Mouse (Mus musculus): ENCODE measurements at regions not wholly inside any gene's neighbourhood (a gene's known extent, or its start where the extent isn't known, plus 50 kb on each side); places are given as distances from the start of the nearest gene placed in this dataset.

GRCm38 (mm10) chr1:138011581-138011980 is 163.9 kb downstream of the Ptprc start:
- DNase-seq (ENCODE audit: low spot score) = no peak

- DNase-seq (ENCODE audit: low spot score) = no peak
Measured at GRCm38 (mm10) chr1:138010910-138011477, 164.5 kb downstream of the Ptprc start.

GRCm38 (mm10) chr1:138006811-138007210 is 168.7 kb downstream of the Ptprc start:
- DNase-seq (ENCODE audit: low spot score) = no peak

- DNase-seq (ENCODE audit: low spot score) = no peak
Measured at GRCm38 (mm10) chr1:138004319-138004718, 171.2 kb downstream of the Ptprc start.

- no peak for DNase-seq (ENCODE audit: low spot score)
Measured at GRCm38 (mm10) chr1:137999268-137999900, 176.1 kb downstream of the Ptprc start.

- no peak for DNase-seq (ENCODE audit: low spot score)
Measured at GRCm38 (mm10) chr1:137996041-137996440, 179.5 kb downstream of the Ptprc start.

- no peak for DNase-seq (ENCODE audit: low spot score)
Measured at GRCm38 (mm10) chr1:137991936-137992335, 183.6 kb downstream of the Ptprc start.

- DNase-seq (ENCODE audit: low spot score) = no peak
Measured at GRCm38 (mm10) chr1:137991412-137991811, 184.1 kb downstream of the Ptprc start.

GRCm38 (mm10) chr1:137973406-137973805 is 202.1 kb downstream of the Ptprc start:
- no peak for DNase-seq (ENCODE audit: low spot score)

- no peak for DNase-seq (ENCODE audit: low spot score)
Measured at GRCm38 (mm10) chr1:137972620-137973350, 202.7 kb downstream of the Ptprc start.

GRCm38 (mm10) chr1:137966151-137966836 is 209.2 kb downstream of the Ptprc start:
- DNase-seq (ENCODE audit: low spot score) = no peak

GRCm38 (mm10) chr1:137963656-137964055 is 211.9 kb downstream of the Ptprc start:
- DNase-seq (ENCODE audit: low spot score) = no peak

- DNase-seq (ENCODE audit: low spot score) = no peak
Measured at GRCm38 (mm10) chr1:137958040-137958439, 217.5 kb downstream of the Ptprc start.

- no peak for DNase-seq (ENCODE audit: low spot score)
Measured at GRCm38 (mm10) chr1:137955993-137956392, 219.5 kb downstream of the Ptprc start.

GRCm38 (mm10) chr1:137955139-137955538 is 220.4 kb downstream of the Ptprc start:
- DNase-seq (ENCODE audit: low spot score) = no peak

GRCm38 (mm10) chr1:137953369-137953768 is 222.1 kb downstream of the Ptprc start:
- DNase-seq (ENCODE audit: low spot score) = no peak

GRCm38 (mm10) chr1:137952777-137953176 is 222.7 kb downstream of the Ptprc start:
- no peak for DNase-seq (ENCODE audit: low spot score)

GRCm38 (mm10) chr1:137947900-137948299 is 227.6 kb downstream of the Ptprc start:
- DNase-seq (ENCODE audit: low spot score) = no peak

GRCm38 (mm10) chr1:137941776-137942522 is 233.6 kb downstream of the Ptprc start:
- no peak for DNase-seq (ENCODE audit: low spot score)

GRCm38 (mm10) chr1:137935746-137936145 is 239.8 kb downstream of the Ptprc start:
- no peak for DNase-seq (ENCODE audit: low spot score)

GRCm38 (mm10) chr1:137929764-137930163 is 245.7 kb downstream of the Ptprc start:
- DNase-seq (ENCODE audit: low spot score) = no peak

- DNase-seq (ENCODE audit: low spot score) = no peak
Measured at GRCm38 (mm10) chr1:137928522-137928921, 247.0 kb downstream of the Ptprc start.

Measured in urinary bladder, postnatal 25 days (tissue).